Mouse (Mus musculus) liver (tissue): ENCODE data around the gene Tbc1d10a.
A peak's percentile ranks its signal among the peaks of the same experiment; 100 is the strongest.

Experiments
- DNase-seq: peaks from one replicate; pipeline ENCODE4 v3.0.0-alpha.2; 2020; ENCODE audit warnings: mixed read lengths

Gene Tbc1d10a

GRCm38 (mm10) chr11:4240151-4240550 is 53.6 kb downstream of the Tbc1d10a start:
- DNase-seq = no peak

GRCm38 (mm10) chr11:4241180-4241579 is 54.6 kb downstream of the Tbc1d10a start:
- DNase-seq = no peak

- DNase-seq = no peak
These were observed 59.5 kb downstream of the Tbc1d10a start for GRCm38 (mm10) chr11:4246126-4246525.

- no peak for DNase-seq
These were observed 60.0 kb downstream of the Tbc1d10a start for GRCm38 (mm10) chr11:4246623-4247022.

- no peak for DNase-seq
These were observed 60.8 kb downstream of the Tbc1d10a start for GRCm38 (mm10) chr11:4247201-4247959.

GRCm38 (mm10) chr11:4249151-4249550 is 62.6 kb downstream of the Tbc1d10a start:
- DNase-seq = no peak

GRCm38 (mm10) chr11:4250290-4250689 is 63.7 kb downstream of the Tbc1d10a start:
- no peak for DNase-seq

- DNase-seq = no peak
These were observed 64.8 kb downstream of the Tbc1d10a start for GRCm38 (mm10) chr11:4251376-4251775.

GRCm38 (mm10) chr11:4252886-4253285 is 66.3 kb downstream of the Tbc1d10a start:
- DNase-seq = no peak

GRCm38 (mm10) chr11:4256846-4257607 is 70.4 kb downstream of the Tbc1d10a start, which contains the start of gene Lif:
TSS of gene Lif (plus strand) at chr11:4257557.
- no peak for DNase-seq

GRCm38 (mm10) chr11:4257756-4258155 is 71.2 kb downstream of the Tbc1d10a start:
- DNase-seq = no peak

GRCm38 (mm10) chr11:4258657-4259082 is 72.1 kb downstream of the Tbc1d10a start:
- peak; percentile 85 for DNase-seq

GRCm38 (mm10) chr11:4260463-4261187 is 74.0 kb downstream of the Tbc1d10a start:
- DNase-seq = no peak

GRCm38 (mm10) chr11:4261188-4261494 is 74.6 kb downstream of the Tbc1d10a start:
- DNase-seq = peak; percentile 72

- no peak for DNase-seq
These were observed 75.4 kb downstream of the Tbc1d10a start for GRCm38 (mm10) chr11:4261969-4262368.

GRCm38 (mm10) chr11:4262847-4263246 is 76.3 kb downstream of the Tbc1d10a start:
- no peak for DNase-seq

GRCm38 (mm10) chr11:4263296-4263695 is 76.7 kb downstream of the Tbc1d10a start:
- no peak for DNase-seq

GRCm38 (mm10) chr11:4264066-4264465 is 77.5 kb downstream of the Tbc1d10a start:
- DNase-seq = no peak
